Mouse (Mus musculus) embryonic facial prominence, embryonic 11.5 days (tissue): ENCODE data around the gene Efr3b. TPM values are rescaled to one million over a fixed set of nuclear protein-coding genes. Genes with fewer than 3 reads are reported as not detected.
"Not testable (repeated sequence)": the region's sequence is repeated elsewhere in the genome, so short reads cannot be mapped to it uniquely, and the experiment has no call there.

Experiments used
- ATAC-seq: fragments of 200-750 bp; cut with Nextera tagmentation; replicated peaks from 2 replicates; pipeline ENCODE4 v1.8.0; 2017; ENCODE audit warnings: low read depth; ENCODE audit not compliant: insufficient number of reproducible peaks, low FRiP score, low TSS enrichment
- DNase-seq: peaks from one replicate; pipeline ENCODE4 v3.0.0-alpha.2; 2015; ENCODE audit warnings: low spot score
- H3K27ac ChIP-seq: fragments of 300-500 bp; sonication (generic); replicated peaks from 2 replicates; pipeline ENCODE4 v1.5.1; 2014; ENCODE audit warnings: mild to moderate bottlenecking, low read depth, low read length, control low read depth
- H3K27me3 ChIP-seq: fragments of 300-500 bp; sonication (generic); 2 replicates; pipeline ENCODE4 v1.6.1; 2014; ENCODE audit warnings: mild to moderate bottlenecking, low read length, moderate library complexity, mixed read lengths; ENCODE audit not compliant: control insufficient read depth, insufficient read depth
- H3K36me3 ChIP-seq: fragments of 300-500 bp; sonication (generic); replicated peaks from 2 replicates; pipeline ENCODE4 v1.6.1; 2014; ENCODE audit warnings: low read depth, mild to moderate bottlenecking, low read length, moderate library complexity, mixed read lengths; ENCODE audit not compliant: control insufficient read depth, insufficient read depth
- H3K4me1 ChIP-seq: fragments of 300-500 bp; sonication (generic); 2 replicates; pipeline ENCODE4 v1.6.1; 2014; ENCODE audit warnings: low read length, mixed read lengths; ENCODE audit not compliant: control insufficient read depth, insufficient read depth
- H3K4me2 ChIP-seq: fragments of 300-500 bp; sonication (generic); 2 replicates; pipeline ENCODE4 v1.6.1; 2014; ENCODE audit warnings: low read depth, mild to moderate bottlenecking, control low read depth, low read length, moderate library complexity
- H3K4me3 ChIP-seq: fragments of 300-500 bp; sonication (generic); 2 replicates; pipeline ENCODE4 v1.5.1; 2014; ENCODE audit warnings: low read depth, low read length, control low read depth
- H3K9ac ChIP-seq: fragments of 300-500 bp; sonication (generic); replicated peaks from 2 replicates; pipeline ENCODE4 v1.6.1; 2014; ENCODE audit warnings: mild to moderate bottlenecking, control low read depth, low read length
- H3K9me3 ChIP-seq: fragments of 300-500 bp; sonication (generic); replicated peaks from 2 replicates; pipeline ENCODE4 v1.6.1; 2016; ENCODE audit warnings: mild to moderate bottlenecking, low read length, inconsistent platforms, mixed read lengths; ENCODE audit not compliant: control insufficient read depth
- WGBS: fragments of 180-500 bp; shearing (Covaris S2); extraction: QIAGEN DNeasy Blood & Tissue Kit; methylation state at CpG from one replicate; pipeline ENCODE4 v1.1.7; 2014; 5-methylcytosine and 5-hydroxymethylcytosine counted together
- polyA plus RNA-seq: library from polyadenylated mRNA; unstranded; fragments of >200 nt; fragmentation: Nextera tagmentation; extraction: Ambion mirVana; gene quantifications from 2 replicates; pipeline ENCODE4 v1.2.1, GENCODE M21; 2014

Efr3b gene
- polyA plus RNA-seq, 1 experiment from 2014 or later, result 5.0 TPM

GRCm38 (mm10) chr12:3954651-3955050 is 84.1 kb downstream of the Efr3b start, which contains the start of gene Pomc:
Gene Pomc, plus strand, starts transcription at chr12:3954951.
- no peak within 1 kb of the TSS for H3K4me3 ChIP-seq
- WGBS, result 16% methylated on average over 22 of the region's 22 CpGs
- no peaks in the 10 kb centered on the region for H3K36me3 ChIP-seq
- H3K9me3 ChIP-seq, result no peaks in the 10 kb centered on the region
- H3K27ac ChIP-seq, result no peak within 1 kb of the TSS
- no peaks in the 10 kb centered on the region for H3K4me1 ChIP-seq
- no peak within 1 kb of the TSS for H3K4me2 ChIP-seq
- no peak within 1 kb of the TSS for H3K9ac ChIP-seq
- peaks cover 5% of the 10 kb centered on the region for H3K27me3 ChIP-seq
- ATAC-seq, result no peak
- DNase-seq, result no peak

GRCm38 (mm10) chr12:3947503-3947902 is 91.2 kb downstream of the Efr3b start:
- H3K4me2 ChIP-seq, result no peak overlapping the region
- no peak overlapping the region for H3K4me3 ChIP-seq
- H3K36me3 ChIP-seq, result no peaks in the 10 kb centered on the region
- H3K27ac ChIP-seq, result no peak overlapping the region
- ATAC-seq (no peak), DNase-seq (no peak)
- H3K27me3 ChIP-seq, result no peaks in the 10 kb centered on the region
- H3K9me3 ChIP-seq, result no peaks in the 10 kb centered on the region
- H3K9ac ChIP-seq, result no peak overlapping the region
- no peaks in the 10 kb centered on the region for H3K4me1 ChIP-seq
- WGBS, result 70% methylated on average over 6 of the region's 6 CpGs

GRCm38 (mm10) chr12:3944454-3945073 is 94.2 kb downstream of the Efr3b start:
- H3K4me2 ChIP-seq, result no peak overlapping the region
- no peak overlapping the region for H3K9ac ChIP-seq
- DNase-seq, result no peak
- no peaks in the 10 kb centered on the region for H3K4me1 ChIP-seq
- no peak overlapping the region for H3K27ac ChIP-seq
- no peaks in the 10 kb centered on the region for H3K27me3 ChIP-seq
- H3K36me3 ChIP-seq, result no peaks in the 10 kb centered on the region
- H3K4me3 ChIP-seq, result no peak overlapping the region
- H3K9me3 ChIP-seq, result no peaks in the 10 kb centered on the region
- WGBS, result 49% methylated on average over 4 of the region's 4 CpGs
- ATAC-seq, result 0 out of 2 replicates have a peak, but pooled peaks have one; percentile 65

GRCm38 (mm10) chr12:3942026-3942425 is 96.7 kb downstream of the Efr3b start:
- Histone ChIP-seq H3K36me3 (no peaks in the 10 kb centered on the region), H3K9ac (no peak overlapping the region), H3K4me3 (no peak overlapping the region), H3K4me2 (no peak overlapping the region), H3K9me3 (no peaks in the 10 kb centered on the region), H3K4me1 (no peaks in the 10 kb centered on the region), H3K27me3 (no peaks in the 10 kb centered on the region), H3K27ac (no peak overlapping the region)
- ATAC-seq (no peak), DNase-seq (no peak)
- WGBS, result 16% methylated on average over 11 of the region's 11 CpGs

- 92% methylated on average over 32 of the region's 47 CpGs for WGBS
- not testable (repeated sequence) for H3K27ac ChIP-seq, H3K4me1 ChIP-seq, H3K4me2 ChIP-seq, ATAC-seq, H3K36me3 ChIP-seq, H3K4me3 ChIP-seq, H3K9me3 ChIP-seq, H3K9ac ChIP-seq, H3K27me3 ChIP-seq, DNase-seq
Measured at GRCm38 (mm10) chr12:3930090-3930865, 108.4 kb downstream of the Efr3b start.

GRCm38 (mm10) chr12:3928841-3929240 is 109.9 kb downstream of the Efr3b start:
- Histone ChIP-seq H3K27me3 (no peaks in the 10 kb centered on the region), H3K9me3 (no peaks in the 10 kb centered on the region), H3K36me3 (no peaks in the 10 kb centered on the region), H3K9ac (no peak overlapping the region), H3K4me3 (no peak overlapping the region), H3K27ac (no peak overlapping the region), H3K4me2 (no peak overlapping the region), H3K4me1 (no peaks in the 10 kb centered on the region)
- 77% methylated on average over 3 of the region's 3 CpGs for WGBS
- ATAC-seq (no peak), DNase-seq (no peak)

GRCm38 (mm10) chr12:3926127-3926526 is 112.6 kb downstream of the Efr3b start:
- no peak overlapping the region for H3K27ac ChIP-seq
- no peaks in the 10 kb centered on the region for H3K36me3 ChIP-seq
- 0% methylated on average over 1 of the region's 1 CpGs for WGBS
- no peak overlapping the region for H3K4me3 ChIP-seq
- ATAC-seq (no peak), DNase-seq (peak; percentile 81)
- H3K9ac ChIP-seq, result no peak overlapping the region
- no peaks in the 10 kb centered on the region for H3K4me1 ChIP-seq
- no peak overlapping the region for H3K4me2 ChIP-seq
- no peaks in the 10 kb centered on the region for H3K9me3 ChIP-seq
- no peaks in the 10 kb centered on the region for H3K27me3 ChIP-seq

GRCm38 (mm10) chr12:3919423-3919822 is 119.3 kb downstream of the Efr3b start:
- 64% methylated on average over 3 of the region's 3 CpGs for WGBS
- no peak for DNase-seq
- Histone ChIP-seq H3K4me3 (no peak overlapping the region), H3K9ac (no peak overlapping the region), H3K9me3 (no peaks in the 10 kb centered on the region), H3K4me2 (no peak overlapping the region), H3K4me1 (no peaks in the 10 kb centered on the region), H3K36me3 (no peaks in the 10 kb centered on the region; the same call in 1 of the 2 replicates), H3K27me3 (no peaks in the 10 kb centered on the region), H3K27ac (no peak overlapping the region)
- ATAC-seq, result no peak
